Mouse (Mus musculus): ENCODE measurements around the gene Glb1l. TPM values are rescaled to one million over a fixed set of nuclear protein-coding genes. Genes with fewer than 3 reads are reported as not detected.

Gene Glb1l
- polyA plus RNA-seq, 1 experiment from 2014 or later = 14.7 TPM

GRCm38 (mm10) chr1:75215785-75216184, 5.2 kb upstream of the Glb1l start:
- Histone ChIP-seq H3K36me3 (ENCODE audit: control insufficient read depth, insufficient read depth, low read length) (peaks cover 10% of the 10 kb centered on the region), H3K9me3 (ENCODE audit: control insufficient read depth, low read length) (no peaks in the 10 kb centered on the region; the same call in 1 of the 2 replicates), H3K4me1 (ENCODE audit: control insufficient read depth, insufficient read depth, low read length) (peaks cover 21% of the 10 kb centered on the region), H3K9ac (ENCODE audit: low read length) (no peak overlapping the region), H3K27ac (ENCODE audit: low read depth, low read length) (no peak overlapping the region), H3K27me3 (ENCODE audit: control insufficient read depth, insufficient read depth, low read length) (peaks cover 37% of the 10 kb centered on the region), H3K4me3 (ENCODE audit: low read depth, low read length) (no peak overlapping the region), H3K4me2 (ENCODE audit: low read depth) (no peak overlapping the region)
- DNase-seq (ENCODE audit: low spot score) = no peak
- 94% methylated on average over 9 of the region's 9 CpGs for WGBS
- ATAC-seq (ENCODE audit: insufficient read depth, low FRiP score, low TSS enrichment) = no peak

GRCm38 (mm10) chr1:75214886-75215285, 4.3 kb upstream of the Glb1l start:
- Histone ChIP-seq H3K9ac (ENCODE audit: low read length) (no peak overlapping the region), H3K4me2 (ENCODE audit: low read depth) (no peak overlapping the region), H3K9me3 (ENCODE audit: control insufficient read depth, low read length) (no peaks in the 10 kb centered on the region; the same call in 1 of the 2 replicates), H3K4me1 (ENCODE audit: control insufficient read depth, insufficient read depth, low read length) (peaks cover 24% of the 10 kb centered on the region), H3K27me3 (ENCODE audit: control insufficient read depth, insufficient read depth, low read length) (peaks cover 28% of the 10 kb centered on the region), H3K4me3 (ENCODE audit: low read depth, low read length) (no peak overlapping the region), H3K36me3 (ENCODE audit: control insufficient read depth, insufficient read depth, low read length) (peaks cover 10% of the 10 kb centered on the region), H3K27ac (ENCODE audit: low read depth, low read length) (no peak overlapping the region)
- 71% methylated on average over 5 of the region's 5 CpGs for WGBS
- DNase-seq (ENCODE audit: low spot score) = no peak
- ATAC-seq (ENCODE audit: insufficient read depth, low FRiP score, low TSS enrichment) = no peak

GRCm38 (mm10) chr1:75214442-75214841, 3.8 kb upstream of the Glb1l start:
- WGBS = 83% methylated on average over 2 of the region's 2 CpGs

GRCm38 (mm10) chr1:75213096-75213495, 2.5 kb upstream of the Glb1l start:
- Histone ChIP-seq H3K4me1 (ENCODE audit: control insufficient read depth, insufficient read depth, low read length) (peaks cover 14% of the 10 kb centered on the region), H3K36me3 (ENCODE audit: control insufficient read depth, insufficient read depth, low read length) (peaks cover 10% of the 10 kb centered on the region), H3K9me3 (ENCODE audit: control insufficient read depth, low read length) (no peaks in the 10 kb centered on the region), H3K27ac (ENCODE audit: low read depth, low read length) (no peak overlapping the region), H3K9ac (ENCODE audit: low read length) (no peak overlapping the region), H3K27me3 (ENCODE audit: control insufficient read depth, insufficient read depth, low read length) (peaks cover 11% of the 10 kb centered on the region), H3K4me3 (ENCODE audit: low read depth, low read length) (no peak overlapping the region), H3K4me2 (ENCODE audit: low read depth) (no peak overlapping the region)
- no peak for DNase-seq (ENCODE audit: low spot score)
- WGBS = 91% methylated on average over 7 of the region's 7 CpGs
- ATAC-seq (ENCODE audit: insufficient read depth, low FRiP score, low TSS enrichment) = no peak

More at GRCm38 (mm10) chr1:75214442-75214841, 3.8 kb upstream of the Glb1l start:
- Histone ChIP-seq H3K27me3 (ENCODE audit: control insufficient read depth, insufficient read depth, low read length) (peaks cover 24% of the 10 kb centered on the region), H3K9me3 (ENCODE audit: control insufficient read depth, low read length) (no peaks in the 10 kb centered on the region; the same call in 1 of the 2 replicates), H3K4me3 (ENCODE audit: low read depth, low read length) (no peak overlapping the region), H3K9ac (ENCODE audit: low read length) (no peak overlapping the region), H3K4me2 (ENCODE audit: low read depth) (no peak overlapping the region), H3K27ac (ENCODE audit: low read depth, low read length) (no peak overlapping the region), H3K4me1 (ENCODE audit: control insufficient read depth, insufficient read depth, low read length) (peaks cover 23% of the 10 kb centered on the region), H3K36me3 (ENCODE audit: control insufficient read depth, insufficient read depth, low read length) (peaks cover 10% of the 10 kb centered on the region)
- DNase-seq (ENCODE audit: low spot score) (no peak), ATAC-seq (ENCODE audit: insufficient read depth, low FRiP score, low TSS enrichment) (no peak)

GRCm38 (mm10) chr1:75212542-75212941, 1.9 kb upstream of the Glb1l start:
- Histone ChIP-seq H3K36me3 (ENCODE audit: control insufficient read depth, insufficient read depth, low read length) (peaks cover 10% of the 10 kb centered on the region), H3K27ac (ENCODE audit: low read depth, low read length) (no peak overlapping the region), H3K9me3 (ENCODE audit: control insufficient read depth, low read length) (no peaks in the 10 kb centered on the region), H3K27me3 (ENCODE audit: control insufficient read depth, insufficient read depth, low read length) (peaks cover 5% of the 10 kb centered on the region), H3K4me3 (ENCODE audit: low read depth, low read length) (no peak overlapping the region), H3K9ac (ENCODE audit: low read length) (no peak overlapping the region), H3K4me2 (ENCODE audit: low read depth) (no peak overlapping the region), H3K4me1 (ENCODE audit: control insufficient read depth, insufficient read depth, low read length) (peaks cover 14% of the 10 kb centered on the region)
- DNase-seq (ENCODE audit: low spot score) = no peak
- WGBS = 87% methylated on average over 4 of the region's 4 CpGs
- no peak for ATAC-seq (ENCODE audit: insufficient read depth, low FRiP score, low TSS enrichment)

GRCm38 (mm10) chr1:75211141-75211708, 612 bp upstream of the Glb1l start:
- Histone ChIP-seq H3K9ac (ENCODE audit: low read length) (peak overlapping the region; percentile 93), H3K4me3 (ENCODE audit: low read depth, low read length) (peak overlapping the region; percentile 95), H3K27me3 (ENCODE audit: control insufficient read depth, insufficient read depth, low read length) (no peaks in the 10 kb centered on the region), H3K4me1 (ENCODE audit: control insufficient read depth, insufficient read depth, low read length) (peaks cover 14% of the 10 kb centered on the region), H3K4me2 (ENCODE audit: low read depth) (peak overlapping the region; percentile 92), H3K36me3 (ENCODE audit: control insufficient read depth, insufficient read depth, low read length) (peaks cover 10% of the 10 kb centered on the region), H3K27ac (ENCODE audit: low read depth, low read length) (no peak overlapping the region), H3K9me3 (ENCODE audit: control insufficient read depth, low read length) (no peaks in the 10 kb centered on the region)
- DNase-seq (ENCODE audit: low spot score) = no peak
- ATAC-seq (ENCODE audit: insufficient read depth, low FRiP score, low TSS enrichment) = no peak
- WGBS = 15% methylated on average over 17 of the region's 17 CpGs

- peaks cover 14% of the 10 kb centered on the region for H3K4me1 ChIP-seq (ENCODE audit: control insufficient read depth, insufficient read depth, low read length)
- H3K4me2 ChIP-seq (ENCODE audit: low read depth) = peak overlapping the region; percentile 92
- ATAC-seq (ENCODE audit: insufficient read depth, low FRiP score, low TSS enrichment) (no peak), DNase-seq (ENCODE audit: low spot score) (no peak)
- H3K27me3 ChIP-seq (ENCODE audit: control insufficient read depth, insufficient read depth, low read length) = no peaks in the 10 kb centered on the region
- WGBS = 8% methylated on average over 34 of the region's 34 CpGs
- H3K4me3 ChIP-seq (ENCODE audit: low read depth, low read length) = peak overlapping the region; percentile 26
- peaks cover 6% of the 10 kb centered on the region for H3K36me3 ChIP-seq (ENCODE audit: control insufficient read depth, insufficient read depth, low read length)
- H3K27ac ChIP-seq (ENCODE audit: low read depth, low read length) = no peak overlapping the region
- no peaks in the 10 kb centered on the region for H3K9me3 ChIP-seq (ENCODE audit: control insufficient read depth, low read length)
- peak overlapping the region; percentile 5 for H3K9ac ChIP-seq (ENCODE audit: low read length)
These were observed 1.5 kb downstream of the Glb1l start for GRCm38 (mm10) chr1:75208967-75209678.

GRCm38 (mm10) chr1:75201236-75201635, 9.4 kb downstream of the Glb1l start:
- DNase-seq (ENCODE audit: low spot score) (no peak), ATAC-seq (ENCODE audit: insufficient read depth, low FRiP score, low TSS enrichment) (no peak)
- no peak overlapping the region for H3K27ac ChIP-seq (ENCODE audit: low read depth, low read length)
- no peak overlapping the region for H3K4me3 ChIP-seq (ENCODE audit: low read depth, low read length)
- WGBS = 88% methylated on average over 1 of the region's 1 CpGs
- H3K4me1 ChIP-seq (ENCODE audit: control insufficient read depth, insufficient read depth, low read length) = no peaks in the 10 kb centered on the region
- H3K36me3 ChIP-seq (ENCODE audit: control insufficient read depth, insufficient read depth, low read length) = peaks cover 6% of the 10 kb centered on the region; the same call in 1 of the 2 replicates
- no peaks in the 10 kb centered on the region for H3K9me3 ChIP-seq (ENCODE audit: control insufficient read depth, low read length)
- H3K9ac ChIP-seq (ENCODE audit: low read length) = no peak overlapping the region
- no peaks in the 10 kb centered on the region for H3K27me3 ChIP-seq (ENCODE audit: control insufficient read depth, insufficient read depth, low read length)
- H3K4me2 ChIP-seq (ENCODE audit: low read depth) = no peak overlapping the region

GRCm38 (mm10) chr1:75192452-75192851, 18.2 kb downstream of the Glb1l start:
- no peaks in the 10 kb centered on the region for H3K27me3 ChIP-seq (ENCODE audit: control insufficient read depth, insufficient read depth, low read length)
- no peak for DNase-seq (ENCODE audit: low spot score)
- H3K9ac ChIP-seq (ENCODE audit: low read length) = peak overlapping the region; percentile 85
- no peaks in the 10 kb centered on the region; the same call in none of the 2 replicates for H3K36me3 ChIP-seq (ENCODE audit: control insufficient read depth, insufficient read depth, low read length)
- peak overlapping the region; percentile 78 for H3K27ac ChIP-seq (ENCODE audit: low read depth, low read length)
- WGBS = 2% methylated on average over 19 of the region's 19 CpGs
- H3K4me1 ChIP-seq (ENCODE audit: control insufficient read depth, insufficient read depth, low read length) = peaks cover 12% of the 10 kb centered on the region; the same call in 1 of the 2 replicates
- no peak for ATAC-seq (ENCODE audit: insufficient read depth, low FRiP score, low TSS enrichment)
- peak overlapping the region; percentile 96 for H3K4me2 ChIP-seq (ENCODE audit: low read depth)
- H3K9me3 ChIP-seq (ENCODE audit: control insufficient read depth, low read length) = no peaks in the 10 kb centered on the region
- peak overlapping the region; percentile 73 for H3K4me3 ChIP-seq (ENCODE audit: low read depth, low read length)
